ENCODE assay signal across 9 mouse cellular contexts in genomic region chr4:124217206-124217605, GRCm38 (mm10).
DNase-seq lines count a peak whose midpoint lies in the region; ATAC-seq lines count a peak whose summit lies in the region.
"Had no signal": no experiment of that assay in that cellular context is flagged by ENCODE, and none has a peak within 500 bp of the region (broad histone marks: within the 10 kb centered on the region; RNA-seq: fewer than 3 reads in every experiment).

No protein-coding gene starts in this region.

- no peak overlapping the region for H3K4me3 ChIP-seq in limb, embryonic 12.5 days (replicated peaks)
- H3K4me3 ChIP-seq: neural tube, embryonic 12.5 days had no signal

- peaks cover 10% of the 10 kb centered on the region for H3K27me3 ChIP-seq in limb, embryonic 12.5 days

- no peak for ATAC-seq in limb, embryonic 12.5 days (ENCODE audit: insufficient number of reproducible peaks, insufficient read depth, low FRiP score, low TSS enrichment, low read depth)
- ATAC-seq in megakaryocyte progenitor cell, adult 5-6 weeks (replicated peaks; ENCODE audit: poor library complexity) = no peak

- intact Hi-C loops in heart, postnatal 14 days (cut with DNase I) = no loop called here

- no peaks in the 10 kb centered on the region for H3K9me3 ChIP-seq in limb, embryonic 12.5 days
- H3K9me3 ChIP-seq: neural tube, embryonic 12.5 days had no signal

- WGBS in limb, embryonic 12.5 days = 31% methylated on average over 10 of the region's 10 CpGs

- H3K27ac ChIP-seq in limb, embryonic 12.5 days = 0 out of 2 replicates have a peak overlapping the region, but pooled peaks have one; percentile 31
- H3K27ac ChIP-seq: neural tube, embryonic 12.5 days had no signal

- H3K36me3 ChIP-seq in limb, embryonic 12.5 days = no peaks in the 10 kb centered on the region
- H3K36me3 ChIP-seq: neural tube, embryonic 12.5 days had no signal

- H3K4me2 ChIP-seq in limb, embryonic 12.5 days = peak overlapping the region; percentile 16; the same call in 1 of the 2 replicates
- H3K4me2 ChIP-seq: neural tube, embryonic 12.5 days had no signal

- H3K4me1 ChIP-seq in limb, embryonic 12.5 days (replicated peaks) = peaks cover 15% of the 10 kb centered on the region

- peak; percentile 14 for DNase-seq in embryo, embryonic 10 days (ENCODE audit: low spot score)
- no peak for DNase-seq in embryo, embryonic 10.5 days (ENCODE audit: low spot score)
- peak; percentile 72 to 77 for DNase-seq in right cerebral cortex, postnatal 10 days (ENCODE audit: low spot score in 2 of 2)
- no peak for DNase-seq in right cerebral cortex, postnatal 36 days (ENCODE audit: low spot score in 2 of 2)
- peak; percentile 77 to 78 for DNase-seq in heart, postnatal 14 days
- no peak for DNase-seq in left cerebral cortex, adult 8-10 months (ENCODE audit: low spot score in 2 of 2)

- H3K9ac ChIP-seq in limb, embryonic 12.5 days (replicated peaks) = no peak overlapping the region
- H3K9ac ChIP-seq: neural tube, embryonic 12.5 days had no signal

Comparison
In these comparisons a context has a peak if more than half of its experiments do, and no peak if none do; other contexts are left out.
1. DNase-seq: peak in embryo, embryonic 10 days (single experiment), right cerebral cortex, postnatal 10 days (2 of 2) and heart, postnatal 14 days (2 of 2); none in embryo, embryonic 10.5 days (single experiment), right cerebral cortex, postnatal 36 days (0 of 2) and left cerebral cortex, adult 8-10 months (0 of 2).